Mouse (Mus musculus): Measurements from ENCODE around the gene Zdhhc19. TPM values are rescaled to one million over a fixed set of nuclear protein-coding genes. Genes with fewer than 3 reads are reported as not detected.

The Zdhhc19 gene
- polyA plus RNA-seq, 1 experiment from 2014 or later: not detected

DNA sequence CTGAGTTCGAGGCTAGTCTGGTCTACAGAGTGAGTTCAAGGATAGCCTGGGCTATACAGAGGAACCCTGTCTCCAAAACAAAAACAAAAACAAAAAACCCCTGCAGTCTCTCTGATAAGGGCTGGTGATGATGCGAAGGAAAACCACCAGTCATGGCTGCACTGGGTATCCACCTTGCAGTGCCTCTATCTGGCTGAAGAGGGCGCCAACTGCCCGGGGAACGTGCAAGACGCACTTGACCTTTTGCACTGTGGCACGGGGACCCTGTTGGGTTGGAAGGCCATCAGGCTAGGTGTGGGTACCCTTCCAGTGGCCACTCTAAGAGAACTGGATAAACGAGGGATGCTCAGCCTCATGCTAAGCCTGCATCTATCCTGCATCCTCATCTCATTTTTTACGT lies 11.3 kb downstream of the Zdhhc19 start:
- Histone ChIP-seq H3K4me3 (ENCODE audit: low read depth, low read length) (no peak overlapping the region), H3K9me3 (ENCODE audit: control insufficient read depth, low read length) (no peaks in the 10 kb centered on the region), H3K4me1 (replicated peaks; ENCODE audit: control insufficient read depth, insufficient read depth, low read length) (peaks cover 52% of the 10 kb centered on the region), H3K9ac (ENCODE audit: low read depth, low read length) (peak overlapping the region; percentile 65; the same call in 1 of the 2 replicates), H3K27me3 (replicated peaks; ENCODE audit: control insufficient read depth, insufficient read depth, low read length) (no peaks in the 10 kb centered on the region), H3K27ac (ENCODE audit: low read depth, low read length) (peak overlapping the region; percentile 97; the same call in 1 of the 2 replicates), H3K36me3 (ENCODE audit: control insufficient read depth, insufficient read depth, low read length) (no peaks in the 10 kb centered on the region), H3K4me2 (peak overlapping the region; percentile 69)
- ATAC-seq (replicated peaks; ENCODE audit: low FRiP score): peak; percentile 17; the same call in 1 of the 2 replicates
- DNase-seq (ENCODE audit: low spot score): peak; percentile 77
- 13% methylated on average over 9 of the region's 9 CpGs for WGBS

DNA sequence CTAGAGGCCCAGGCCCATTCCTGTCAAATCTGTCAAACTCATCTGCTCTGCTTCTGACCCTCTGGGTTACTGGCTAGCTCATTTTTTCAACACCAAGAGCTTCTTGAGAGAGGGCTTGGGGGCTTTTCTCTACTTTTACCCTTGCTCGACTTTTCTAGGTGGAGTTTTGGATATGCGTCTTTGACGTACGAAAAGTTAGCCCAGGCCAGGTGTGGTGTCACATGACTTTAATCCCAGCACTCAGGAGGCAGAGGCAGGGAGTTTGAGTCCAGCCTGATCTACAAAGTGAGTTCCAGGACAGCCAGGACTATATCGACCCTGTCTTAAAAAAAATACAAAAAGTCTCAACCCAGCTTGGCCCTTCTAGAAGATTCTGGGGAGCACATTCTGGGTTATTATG lies 12.0 kb downstream of the Zdhhc19 start:
- peak overlapping the region; percentile 97 for H3K27ac ChIP-seq (ENCODE audit: low read depth, low read length)
- DNase-seq (ENCODE audit: low spot score): no peak
- H3K4me2 ChIP-seq: peak overlapping the region; percentile 69
- peak overlapping the region; percentile 65 for H3K9ac ChIP-seq (ENCODE audit: low read depth, low read length)
- H3K4me3 ChIP-seq (ENCODE audit: low read depth, low read length): peak overlapping the region; percentile 32
- WGBS: 65% methylated on average over 5 of the region's 5 CpGs
- peaks cover 59% of the 10 kb centered on the region for H3K4me1 ChIP-seq (replicated peaks; ENCODE audit: control insufficient read depth, insufficient read depth, low read length)
- H3K36me3 ChIP-seq (ENCODE audit: control insufficient read depth, insufficient read depth, low read length): no peaks in the 10 kb centered on the region
- ATAC-seq (replicated peaks; ENCODE audit: low FRiP score): no peak
- no peaks in the 10 kb centered on the region for H3K9me3 ChIP-seq (ENCODE audit: control insufficient read depth, low read length)
- H3K27me3 ChIP-seq (replicated peaks; ENCODE audit: control insufficient read depth, insufficient read depth, low read length): no peaks in the 10 kb centered on the region

DNA sequence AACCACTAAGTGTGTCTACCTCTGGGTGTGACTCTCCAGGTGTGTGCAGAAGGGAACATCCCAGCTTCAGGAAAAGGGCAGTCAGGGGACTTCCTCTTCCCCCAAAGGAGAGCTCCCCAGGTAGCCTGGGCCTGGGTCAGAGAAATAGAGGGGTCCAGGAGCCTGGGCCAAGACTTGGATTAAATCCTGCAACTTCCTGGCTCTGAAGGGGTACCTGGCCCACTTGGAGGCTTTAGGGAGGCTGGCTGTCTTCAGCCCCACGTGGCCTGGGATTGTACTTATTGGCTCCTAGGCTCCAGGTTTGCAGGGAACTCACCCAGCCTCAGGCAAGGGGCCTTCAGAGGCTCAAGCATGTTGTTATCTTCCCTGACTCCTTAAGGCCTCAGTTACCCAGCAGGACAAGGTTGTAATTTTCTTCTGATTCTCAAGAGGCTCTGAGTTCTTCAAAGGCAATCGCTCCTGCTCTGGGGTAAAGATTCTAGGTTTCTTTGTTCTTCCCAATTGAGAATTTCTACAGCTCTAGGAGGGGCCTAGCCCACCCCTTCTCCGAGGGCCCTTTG lies 12.5 kb downstream of the Zdhhc19 start:
- H3K9me3 ChIP-seq (ENCODE audit: control insufficient read depth, low read length): no peaks in the 10 kb centered on the region
- H3K27ac ChIP-seq (ENCODE audit: low read depth, low read length): peak overlapping the region; percentile 97
- WGBS: 22% methylated on average over 3 of the region's 3 CpGs
- H3K4me2 ChIP-seq: peak overlapping the region; percentile 69
- no peaks in the 10 kb centered on the region for H3K27me3 ChIP-seq (replicated peaks; ENCODE audit: control insufficient read depth, insufficient read depth, low read length)
- no peaks in the 10 kb centered on the region for H3K36me3 ChIP-seq (ENCODE audit: control insufficient read depth, insufficient read depth, low read length)
- ATAC-seq (replicated peaks; ENCODE audit: low FRiP score): no peak
- H3K4me3 ChIP-seq (ENCODE audit: low read depth, low read length): peak overlapping the region; percentile 32
- H3K4me1 ChIP-seq (replicated peaks; ENCODE audit: control insufficient read depth, insufficient read depth, low read length): peaks cover 59% of the 10 kb centered on the region
- peak overlapping the region; percentile 65 for H3K9ac ChIP-seq (ENCODE audit: low read depth, low read length)
- no peak for DNase-seq (ENCODE audit: low spot score)

GRCm38 (mm10) chr16:32509066-32509942 lies 13.2 kb downstream of the Zdhhc19 start:
- Histone ChIP-seq H3K9me3 (ENCODE audit: control insufficient read depth, low read length) (no peaks in the 10 kb centered on the region), H3K9ac (ENCODE audit: low read depth, low read length) (peak overlapping the region; percentile 65), H3K27ac (ENCODE audit: low read depth, low read length) (peak overlapping the region; percentile 97), H3K27me3 (replicated peaks; ENCODE audit: control insufficient read depth, insufficient read depth, low read length) (no peaks in the 10 kb centered on the region), H3K4me3 (ENCODE audit: low read depth, low read length) (peak overlapping the region; percentile 32), H3K4me2 (peak overlapping the region; percentile 69), H3K36me3 (ENCODE audit: control insufficient read depth, insufficient read depth, low read length) (no peaks in the 10 kb centered on the region), H3K4me1 (replicated peaks; ENCODE audit: control insufficient read depth, insufficient read depth, low read length) (peaks cover 59% of the 10 kb centered on the region)
- peak; percentile 82 for DNase-seq (ENCODE audit: low spot score)
- peak; percentile 95 for ATAC-seq (replicated peaks; ENCODE audit: low FRiP score)
- WGBS: 19% methylated on average over 9 of the region's 9 CpGs

DNA sequence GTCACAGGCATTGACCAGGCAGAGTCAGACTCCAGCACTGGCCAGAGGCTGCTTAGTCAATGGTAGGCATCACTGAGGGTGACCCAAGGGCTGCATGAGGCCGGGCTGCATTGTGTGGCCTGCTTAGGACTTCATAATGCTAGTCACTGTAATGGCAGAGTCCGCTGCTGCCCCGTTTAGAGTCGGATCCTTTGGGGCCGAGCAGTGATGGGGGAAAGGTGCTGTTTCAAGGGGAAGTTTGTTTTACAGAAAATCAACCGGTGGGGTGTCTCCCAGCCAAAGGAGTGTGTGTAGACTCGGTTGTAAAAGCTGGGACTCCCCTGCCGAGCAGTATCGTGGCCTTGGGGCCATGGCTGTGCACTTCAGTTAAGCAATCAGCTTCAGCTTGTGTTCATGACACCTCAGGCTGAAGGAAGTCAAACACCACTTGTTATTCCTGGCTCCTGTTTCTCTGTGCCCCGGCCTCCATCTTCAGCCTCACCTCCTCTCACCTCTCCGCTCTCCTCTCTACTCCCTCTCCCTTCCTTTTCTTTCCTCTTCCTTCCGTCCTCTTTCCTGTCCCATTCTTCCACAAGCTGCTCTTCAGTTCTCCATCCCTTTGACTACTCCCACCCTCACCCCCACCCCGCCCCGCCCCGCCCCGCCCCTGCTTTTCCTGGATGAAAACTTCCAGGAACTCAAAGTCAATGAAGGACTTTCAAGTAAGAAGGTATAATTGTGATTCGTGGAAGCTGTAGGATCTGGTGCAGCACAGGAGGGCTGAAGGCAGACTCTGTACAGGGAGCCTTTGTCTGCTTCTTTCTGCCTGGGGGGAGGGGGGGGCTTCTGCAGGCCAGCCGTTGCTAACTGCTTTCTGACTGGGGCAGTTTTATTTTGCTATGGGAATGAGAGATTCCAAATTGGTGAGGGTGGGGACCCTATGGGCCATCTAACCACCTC lies 14.6 kb downstream of the Zdhhc19 start:
- Histone ChIP-seq H3K27ac (ENCODE audit: low read depth, low read length) (peak overlapping the region; percentile 97), H3K4me1 (replicated peaks; ENCODE audit: control insufficient read depth, insufficient read depth, low read length) (peaks cover 59% of the 10 kb centered on the region), H3K9ac (ENCODE audit: low read depth, low read length) (peak overlapping the region; percentile 56), H3K36me3 (ENCODE audit: control insufficient read depth, insufficient read depth, low read length) (no peaks in the 10 kb centered on the region), H3K27me3 (replicated peaks; ENCODE audit: control insufficient read depth, insufficient read depth, low read length) (no peaks in the 10 kb centered on the region), H3K4me3 (ENCODE audit: low read depth, low read length) (no peak overlapping the region), H3K4me2 (peak overlapping the region; percentile 47), H3K9me3 (ENCODE audit: control insufficient read depth, low read length) (no peaks in the 10 kb centered on the region)
- 51% methylated on average over 18 of the region's 18 CpGs for WGBS
- ATAC-seq (replicated peaks; ENCODE audit: low FRiP score) (no peak), DNase-seq (ENCODE audit: low spot score) (no peak)

DNA sequence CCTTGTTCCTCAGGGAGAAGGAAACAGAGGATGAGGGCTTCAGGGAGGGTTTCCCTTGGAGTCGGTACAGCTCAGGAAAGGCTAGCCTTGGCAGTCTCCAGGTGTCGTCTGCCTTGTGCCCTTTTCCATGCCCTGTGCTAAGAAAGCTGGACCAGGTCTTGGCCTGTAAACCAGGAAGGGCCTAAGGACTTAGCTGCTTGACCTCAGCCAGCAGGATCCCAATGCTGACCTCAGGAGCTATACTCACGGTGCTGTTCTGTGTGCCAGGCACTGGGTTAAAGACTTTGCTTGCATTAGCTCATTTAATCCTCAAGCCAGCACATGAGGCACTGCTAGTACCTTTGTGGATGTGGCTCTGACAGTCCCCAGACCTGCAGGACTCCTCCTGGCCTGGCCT lies 15.3 kb downstream of the Zdhhc19 start:
- Histone ChIP-seq H3K4me1 (replicated peaks; ENCODE audit: control insufficient read depth, insufficient read depth, low read length) (peaks cover 65% of the 10 kb centered on the region), H3K4me2 (peak overlapping the region; percentile 47), H3K4me3 (ENCODE audit: low read depth, low read length) (no peak overlapping the region), H3K9ac (ENCODE audit: low read depth, low read length) (peak overlapping the region; percentile 56; the same call in 1 of the 2 replicates), H3K27me3 (replicated peaks; ENCODE audit: control insufficient read depth, insufficient read depth, low read length) (no peaks in the 10 kb centered on the region), H3K9me3 (ENCODE audit: control insufficient read depth, low read length) (no peaks in the 10 kb centered on the region), H3K27ac (ENCODE audit: low read depth, low read length) (peak overlapping the region; percentile 97), H3K36me3 (ENCODE audit: control insufficient read depth, insufficient read depth, low read length) (no peaks in the 10 kb centered on the region)
- ATAC-seq (replicated peaks; ENCODE audit: low FRiP score) (no peak), DNase-seq (ENCODE audit: low spot score) (no peak)
- 80% methylated on average over 3 of the region's 3 CpGs for WGBS

GRCm38 (mm10) chr16:32511827-32512490 lies 15.9 kb downstream of the Zdhhc19 start:
- Histone ChIP-seq H3K27me3 (replicated peaks; ENCODE audit: control insufficient read depth, insufficient read depth, low read length) (no peaks in the 10 kb centered on the region), H3K27ac (ENCODE audit: low read depth, low read length) (peak overlapping the region; percentile 97), H3K9me3 (ENCODE audit: control insufficient read depth, low read length) (no peaks in the 10 kb centered on the region), H3K4me2 (0 out of 2 replicates have a peak overlapping the region, but pooled peaks have one; percentile 6), H3K36me3 (ENCODE audit: control insufficient read depth, insufficient read depth, low read length) (no peaks in the 10 kb centered on the region), H3K9ac (ENCODE audit: low read depth, low read length) (no peak overlapping the region), H3K4me1 (replicated peaks; ENCODE audit: control insufficient read depth, insufficient read depth, low read length) (peaks cover 63% of the 10 kb centered on the region), H3K4me3 (ENCODE audit: low read depth, low read length) (no peak overlapping the region)
- no peak for DNase-seq (ENCODE audit: low spot score)
- ATAC-seq (replicated peaks; ENCODE audit: low FRiP score): no peak
- WGBS: 86% methylated on average over 8 of the region's 8 CpGs

- no peak for ATAC-seq (replicated peaks; ENCODE audit: low FRiP score)
- no peaks in the 10 kb centered on the region for H3K9me3 ChIP-seq (ENCODE audit: control insufficient read depth, low read length)
Measured at GRCm38 (mm10) chr16:32512921-32513320, 16.9 kb downstream of the Zdhhc19 start.

More at GRCm38 (mm10) chr16:32512921-32513320, 16.9 kb downstream of the Zdhhc19 start:
- H3K4me2 ChIP-seq: no peak overlapping the region
- 84% methylated on average over 3 of the region's 3 CpGs for WGBS
- no peaks in the 10 kb centered on the region for H3K36me3 ChIP-seq (ENCODE audit: control insufficient read depth, insufficient read depth, low read length)
- H3K27me3 ChIP-seq (replicated peaks; ENCODE audit: control insufficient read depth, insufficient read depth, low read length): no peaks in the 10 kb centered on the region
- peak overlapping the region; percentile 17; the same call in 1 of the 2 replicates for H3K9ac ChIP-seq (ENCODE audit: low read depth, low read length)
- H3K4me1 ChIP-seq (replicated peaks; ENCODE audit: control insufficient read depth, insufficient read depth, low read length): peaks cover 55% of the 10 kb centered on the region
- H3K27ac ChIP-seq (ENCODE audit: low read depth, low read length): peak overlapping the region; percentile 13; the same call in 1 of the 2 replicates
- H3K4me3 ChIP-seq (ENCODE audit: low read depth, low read length): no peak overlapping the region
- DNase-seq (ENCODE audit: low spot score): no peak
